Comparison of ENCODE assay signal across 30 mouse cellular contexts in genomic region chr16:4012882-4013570, GRCm38 (mm10). TPM values are rescaled to one million over a fixed set of nuclear protein-coding genes. Genes with fewer than 3 reads are reported as not detected.
DNase-seq lines count a peak whose midpoint lies in the region; ATAC-seq and TF ChIP-seq lines count a peak whose summit lies in the region.
"Had no signal": no experiment of that assay in that cellular context is flagged by ENCODE, and none has a peak within 500 bp of the region (broad histone marks: within the 10 kb centered on the region; RNA-seq: fewer than 3 reads in every experiment).

No protein-coding gene starts in this region.

- no peak for TF ChIP-seq CTCF in MEL (IDR thresholded peaks at IDR 0.05 in 2 of 3, conservative IDR thresholded peaks at IDR 0.05 in 1 of 3; ENCODE audit: control insufficient read depth in 1 of 3, insufficient read depth in 1 of 3, low read depth in 2 of 3, low read length in 3 of 3, poor library complexity in 1 of 3, severe bottlenecking in 1 of 3)
- no peak for TF ChIP-seq CTCF in liver, postnatal 0 days (IDR thresholded peaks at IDR 0.05; ENCODE audit: low read depth)
- TF ChIP-seq CTCF in cerebellum, adult 2 months (IDR thresholded peaks at IDR 0.05; ENCODE audit: borderline replicate concordance, insufficient read depth, low read depth, low read length) = no peak
- no peak for TF ChIP-seq CTCF in hindbrain, postnatal 0 days (IDR thresholded peaks at IDR 0.05; ENCODE audit: low read depth)

- DNase-seq in MEL (ENCODE audit: low read depth, low spot score) = peak; percentile 65
- DNase-seq in liver, embryonic 11.5 days (ENCODE audit: low spot score) = no peak
- no peak for DNase-seq in liver, postnatal 0 days
- DNase-seq in cerebellum, adult 2 months = no peak
- DNase-seq in kidney, postnatal 14 days = no peak
- no peak for DNase-seq in adrenal gland, postnatal 4 days (ENCODE audit: low spot score in 2 of 2)
- DNase-seq in hindbrain, postnatal 0 days (ENCODE audit: low spot score) = no peak
- DNase-seq: adrenal gland, postnatal 14 days; cerebellum, adult 11-12 months; cerebellum, postnatal 25 days; embryo, embryonic 11 days; gastrocnemius, postnatal 25 days; heart, postnatal 36 days; kidney, adult 9 months; kidney, postnatal 25 days; lung, adult 2 months; spleen, adult 18-20 months had no signal

- H3K9me3 ChIP-seq in MEL (replicated peaks; ENCODE audit: insufficient read depth, low read length) = no peaks in the 10 kb centered on the region
- peaks cover 9% of the 10 kb centered on the region for H3K9me3 ChIP-seq in erythroblast, embryonic 14.5 days (ENCODE audit: control insufficient read depth, low read length)
- H3K9me3 ChIP-seq in liver, embryonic 11.5 days (ENCODE audit: control insufficient read depth, low read length) = no peaks in the 10 kb centered on the region
- H3K9me3 ChIP-seq in liver, postnatal 0 days (ENCODE audit: low read length) = no peaks in the 10 kb centered on the region
- no peaks in the 10 kb centered on the region for H3K9me3 ChIP-seq in hindbrain, postnatal 0 days (ENCODE audit: low read length)
- H3K9me3 ChIP-seq: embryonic facial prominence, embryonic 13.5 days; limb, embryonic 12.5 days; neural tube, embryonic 15.5 days had no signal

- H3K4me3 ChIP-seq in MEL (ENCODE audit: control insufficient read depth in 1 of 2, insufficient read depth in 1 of 2, low read depth in 2 of 2, low read length in 2 of 2) = peak overlapping the region; percentile 3 to 19; a peak in 3 of 4 replicates
- H3K4me3 ChIP-seq in erythroblast, embryonic 14.5 days (replicated peaks) = peak overlapping the region; percentile 34
- H3K4me3 ChIP-seq in liver, embryonic 11.5 days (ENCODE audit: low read depth, low read length) = no peak overlapping the region
- no peak overlapping the region for H3K4me3 ChIP-seq in liver, postnatal 0 days (ENCODE audit: low read depth, low read length)
- H3K4me3 ChIP-seq in cerebellum, adult 2 months (replicated peaks; ENCODE audit: insufficient read depth, low read depth, low read length) = no peak overlapping the region
- H3K4me3 ChIP-seq in hindbrain, postnatal 0 days (ENCODE audit: low read length) = no peak overlapping the region
- H3K4me3 ChIP-seq: embryonic facial prominence, embryonic 13.5 days; hindbrain, embryonic 13.5 days; limb, embryonic 12.5 days; midbrain, embryonic 10.5 days; neural tube, embryonic 15.5 days had no signal

- WGBS in liver, embryonic 11.5 days = 44% methylated on average over 4 of the region's 4 CpGs
- 43% methylated on average over 4 of the region's 4 CpGs for WGBS in liver, postnatal 0 days (ENCODE audit: insufficient replicate concordance)
- 70% methylated on average over 4 of the region's 4 CpGs for WGBS in cerebellum, adult 2 months
- 74% methylated on average over 4 of the region's 4 CpGs for WGBS in hindbrain, postnatal 0 days

- peak; percentile 97 for ATAC-seq in liver, embryonic 11.5 days (replicated peaks; ENCODE audit: low FRiP score)
- ATAC-seq in liver, postnatal 0 days = peak; percentile 48; the same call in 1 of the 2 replicates
- ATAC-seq in hindbrain, postnatal 0 days = no peak
- ATAC-seq: forebrain, embryonic 16.5 days; inflammation-experienced regulatory T-cells, adult 6 months had no signal

- peaks cover 0 to 8% of the 10 kb centered on the region in 2 experiments; a peak in 2 of 4 replicates for H3K36me3 ChIP-seq in MEL (ENCODE audit: control insufficient read depth in 1 of 2, insufficient read depth in 2 of 2, low read length in 2 of 2)
- H3K36me3 ChIP-seq in erythroblast, embryonic 14.5 days (ENCODE audit: control insufficient read depth) = no peaks in the 10 kb centered on the region
- no peaks in the 10 kb centered on the region for H3K36me3 ChIP-seq in liver, embryonic 11.5 days (ENCODE audit: control insufficient read depth, insufficient read depth, low read length)
- no peaks in the 10 kb centered on the region for H3K36me3 ChIP-seq in liver, postnatal 0 days (replicated peaks; ENCODE audit: insufficient read depth, low read length)
- H3K36me3 ChIP-seq in hindbrain, postnatal 0 days (ENCODE audit: insufficient read depth, low read length) = no peaks in the 10 kb centered on the region
- H3K36me3 ChIP-seq: embryonic facial prominence, embryonic 13.5 days; hindbrain, embryonic 13.5 days; limb, embryonic 12.5 days; midbrain, embryonic 10.5 days; neural tube, embryonic 15.5 days had no signal

- H3K4me2 ChIP-seq in liver, embryonic 11.5 days = peak overlapping the region; percentile 28
- peak overlapping the region; percentile 4 for H3K4me2 ChIP-seq in liver, postnatal 0 days (ENCODE audit: low read depth, low read length)
- no peak overlapping the region for H3K4me2 ChIP-seq in hindbrain, postnatal 0 days (ENCODE audit: low read depth, low read length)
- H3K4me2 ChIP-seq: embryonic facial prominence, embryonic 13.5 days; hindbrain, embryonic 13.5 days; limb, embryonic 12.5 days; neural tube, embryonic 15.5 days had no signal

- no peak for TF ChIP-seq RAD21 in MEL (IDR thresholded peaks at IDR 0.05; ENCODE audit: low read depth, low read length)

- H3K27ac ChIP-seq in MEL (ENCODE audit: control insufficient read depth, low read depth, low read length) = peak overlapping the region; percentile 46
- peak overlapping the region; percentile 56 for H3K27ac ChIP-seq in liver, embryonic 11.5 days (ENCODE audit: low read depth, low read length)
- H3K27ac ChIP-seq in liver, postnatal 0 days (ENCODE audit: low read depth) = 0 out of 2 replicates have a peak overlapping the region, but pooled peaks have one; percentile 2
- H3K27ac ChIP-seq in cerebellum, adult 2 months (ENCODE audit: insufficient read depth, low read length) = no peak overlapping the region
- no peak overlapping the region for H3K27ac ChIP-seq in hindbrain, postnatal 0 days
- H3K27ac ChIP-seq: embryonic facial prominence, embryonic 13.5 days; hindbrain, embryonic 13.5 days; limb, embryonic 12.5 days; midbrain, embryonic 10.5 days; neural tube, embryonic 15.5 days had no signal

- H3K27me3 ChIP-seq in MEL (ENCODE audit: control insufficient read depth in 1 of 2, insufficient read depth in 2 of 2, low read length in 2 of 2) = no peaks in the 10 kb centered on the region
- H3K27me3 ChIP-seq in erythroblast, embryonic 14.5 days (ENCODE audit: control insufficient read depth) = no peaks in the 10 kb centered on the region
- no peaks in the 10 kb centered on the region for H3K27me3 ChIP-seq in liver, embryonic 11.5 days (replicated peaks; ENCODE audit: control insufficient read depth, insufficient read depth, low read length)
- no peaks in the 10 kb centered on the region for H3K27me3 ChIP-seq in liver, postnatal 0 days (ENCODE audit: insufficient read depth, low read length)
- H3K27me3 ChIP-seq in cerebellum, adult 2 months (ENCODE audit: control insufficient read depth, insufficient read depth, low read length) = no peaks in the 10 kb centered on the region
- no peaks in the 10 kb centered on the region for H3K27me3 ChIP-seq in hindbrain, postnatal 0 days (ENCODE audit: insufficient read depth, low read length)
- H3K27me3 ChIP-seq: embryonic facial prominence, embryonic 13.5 days; hindbrain, embryonic 13.5 days; limb, embryonic 12.5 days; neural tube, embryonic 15.5 days had no signal

- H3K4me1 ChIP-seq in MEL (ENCODE audit: control insufficient read depth in 1 of 2, insufficient read depth in 2 of 2, low read length in 2 of 2) = peaks cover 8 to 12% of the 10 kb centered on the region in 2 experiments
- peaks cover 37% of the 10 kb centered on the region for H3K4me1 ChIP-seq in erythroblast, embryonic 14.5 days (ENCODE audit: control insufficient read depth)
- H3K4me1 ChIP-seq in liver, embryonic 11.5 days (replicated peaks; ENCODE audit: control insufficient read depth, insufficient read depth, low read length) = peaks cover 6% of the 10 kb centered on the region
- peaks cover 5% of the 10 kb centered on the region; the same call in 1 of the 2 replicates for H3K4me1 ChIP-seq in liver, postnatal 0 days (ENCODE audit: insufficient read depth)
- no peaks in the 10 kb centered on the region for H3K4me1 ChIP-seq in cerebellum, adult 2 months (ENCODE audit: control insufficient read depth, insufficient read depth, low read length)
- H3K4me1 ChIP-seq in hindbrain, postnatal 0 days (ENCODE audit: insufficient read depth, low read length) = no peaks in the 10 kb centered on the region
- H3K4me1 ChIP-seq: embryonic facial prominence, embryonic 13.5 days; hindbrain, embryonic 13.5 days; limb, embryonic 12.5 days; midbrain, embryonic 10.5 days; neural tube, embryonic 15.5 days had no signal

- no peak for TF ChIP-seq POLR2A in MEL (IDR thresholded peaks at IDR 0.05; ENCODE audit: control insufficient read depth in 1 of 2, insufficient read depth in 1 of 2, low read depth in 1 of 2, low read length in 2 of 2, poor library complexity in 1 of 2)
- no peak for TF ChIP-seq POLR2A in cerebellum, adult 2 months (IDR thresholded peaks at IDR 0.05; ENCODE audit: borderline replicate concordance, insufficient read depth, low read length)

- TF ChIP-seq EP300 in MEL (IDR thresholded peaks at IDR 0.05; ENCODE audit: low read depth in 1 of 2, low read length in 2 of 2) = peak in 1 of 2 experiments; percentile 49; a peak in 3 of 4 replicates
- TF ChIP-seq EP300 in liver, postnatal 0 days (IDR thresholded peaks at IDR 0.05; ENCODE audit: low read depth) = no peak

- H3K79me2 ChIP-seq in MEL (ENCODE audit: control insufficient read depth, insufficient read depth, low read length, poor library complexity) = no peaks in the 10 kb centered on the region

- peak overlapping the region; percentile 35 for H3K9ac ChIP-seq in MEL (ENCODE audit: control insufficient read depth, low read depth, low read length, poor library complexity, severe bottlenecking)
- H3K9ac ChIP-seq in liver, embryonic 11.5 days (ENCODE audit: low read depth, low read length) = 0 out of 2 replicates have a peak overlapping the region, but pooled peaks have one; percentile 15
- H3K9ac ChIP-seq in liver, postnatal 0 days (replicated peaks) = peak overlapping the region; percentile 6; the same call in 1 of the 2 replicates
- H3K9ac ChIP-seq in hindbrain, postnatal 0 days (replicated peaks; ENCODE audit: low read length) = no peak overlapping the region
- H3K9ac ChIP-seq: embryonic facial prominence, embryonic 13.5 days; hindbrain, embryonic 13.5 days; limb, embryonic 12.5 days; neural tube, embryonic 15.5 days had no signal

RNA-seq across cellular contexts. Expression of gene Slx4, which starts 9.5 kb away (rescaled TPM):
- total RNA-seq in MEL (2012; rRNA removed) = 23.0 and 24.3 TPM in 2 replicates
- 10 to 100 TPM in 1 of 2 experiments, not detected in 1; 35.2 TPM for polyA plus RNA-seq in MEL (2012; ENCODE audit: insufficient read depth in 1 of 2, insufficient read length in 2 of 2, low read depth in 1 of 2, low replicate concordance in 2 of 2, missing spikeins in 1 of 2)
- polyA plus RNA-seq in erythroblast, embryonic 14.5 days (2012) = 2.9 and 3.9 TPM in 2 replicates
- polyA plus RNA-seq in liver, embryonic 11.5 days (2014; fragmentation: Nextera tagmentation; extraction: Ambion mirVana) = 21.3 and 24.5 TPM in 2 replicates
- polyA plus RNA-seq in liver, postnatal 0 days (2015; fragmentation: Nextera tagmentation; extraction: Ambion mirVana) = 2.5 and 2.9 TPM in 2 replicates
- 39.9 and 43.4 TPM in 2 replicates for polyA plus RNA-seq in cerebellum, adult 2 months (2012; rRNA removed)
- 10 to 100 TPM; 28.0 to 31.0 TPM for total RNA-seq in adrenal gland, postnatal 4 days (2021)
- 28.1 and 35.9 TPM in 2 replicates for total RNA-seq in hindbrain, postnatal 0 days (2014; rRNA removed)
- polyA plus RNA-seq in hindbrain, postnatal 0 days (2015; fragmentation: Nextera tagmentation; extraction: Ambion mirVana) = 15.1 and 15.4 TPM in 2 replicates

RNA-seq across cellular contexts. Expression of gene Dnase1, which starts 23.7 kb away (rescaled TPM):
- 0.42 and 0.81 TPM in 2 replicates for total RNA-seq in MEL (2012; rRNA removed)
- polyA plus RNA-seq in MEL (2012; ENCODE audit: insufficient read depth in 1 of 2, insufficient read length in 2 of 2, low read depth in 1 of 2, low replicate concordance in 2 of 2, missing spikeins in 1 of 2) = 1 to 10 TPM in 1 of 2 experiments, not detected in 1; 7.7 TPM
- polyA plus RNA-seq in erythroblast, embryonic 14.5 days (2012) = not detected in 2 replicates
- polyA plus RNA-seq in liver, embryonic 11.5 days (2014; fragmentation: Nextera tagmentation; extraction: Ambion mirVana) = 3.9 and 6.0 TPM in 2 replicates
- polyA plus RNA-seq in liver, postnatal 0 days (2015; fragmentation: Nextera tagmentation; extraction: Ambion mirVana) = 0.18 and 0.43 TPM in 2 replicates
- 0.20 TPM in 1 of 2 replicates, not detected in the other for polyA plus RNA-seq in cerebellum, adult 2 months (2012; rRNA removed)
- under 1 TPM in 1 of 2 experiments, not detected in 1; 0.39 TPM for total RNA-seq in adrenal gland, postnatal 4 days (2021)
- total RNA-seq in hindbrain, postnatal 0 days (2014; rRNA removed) = 0.31 TPM in 1 of 2 replicates, not detected in the other
- 2.0 and 2.3 TPM in 2 replicates for polyA plus RNA-seq in hindbrain, postnatal 0 days (2015; fragmentation: Nextera tagmentation; extraction: Ambion mirVana)
- total RNA-seq: adrenal gland, postnatal 14 days; gastrocnemius, postnatal 25 days; heart, adult 8-10 months; heart, postnatal 36 days; layer of hippocampus, adult 8-10 months; left cerebral cortex, postnatal 14 days; midbrain, postnatal 0 days had no signal
- polyA plus RNA-seq: urinary bladder, adult 2 months had no signal

RNA-seq across cellular contexts. Expression of gene Nlrc3, which starts 36.6 kb away (rescaled TPM):
- total RNA-seq in MEL (2012; rRNA removed) = 0.46 and 0.82 TPM in 2 replicates
- polyA plus RNA-seq in MEL (2012; ENCODE audit: insufficient read depth in 1 of 2, insufficient read length in 2 of 2, low read depth in 1 of 2, low replicate concordance in 2 of 2, missing spikeins in 1 of 2) = under 1 TPM in 1 of 2 experiments, not detected in 1; 0.77 TPM
- polyA plus RNA-seq in erythroblast, embryonic 14.5 days (2012) = not detected in 2 replicates
- 0.94 and 1.1 TPM in 2 replicates for polyA plus RNA-seq in liver, embryonic 11.5 days (2014; fragmentation: Nextera tagmentation; extraction: Ambion mirVana)
- polyA plus RNA-seq in liver, postnatal 0 days (2015; fragmentation: Nextera tagmentation; extraction: Ambion mirVana) = 0.29 and 0.31 TPM in 2 replicates
- 2.2 and 2.7 TPM in 2 replicates for polyA plus RNA-seq in cerebellum, adult 2 months (2012; rRNA removed)
- total RNA-seq in adrenal gland, postnatal 4 days (2021) = 1 to 10 TPM; 4.3 to 4.7 TPM
- total RNA-seq in hindbrain, postnatal 0 days (2014; rRNA removed) = 0.93 and 1.3 TPM in 2 replicates
- polyA plus RNA-seq in hindbrain, postnatal 0 days (2015; fragmentation: Nextera tagmentation; extraction: Ambion mirVana) = 0.61 and 0.63 TPM in 2 replicates

Comparison
In these comparisons a context has a peak if more than half of its experiments do, and no peak if none do; other contexts are left out.
1. H3K27ac ChIP-seq: peak in MEL (single experiment), liver, embryonic 11.5 days (single experiment) and liver, postnatal 0 days (single experiment); none in cerebellum, adult 2 months (single experiment) and hindbrain, postnatal 0 days (single experiment).
2. H3K4me3 ChIP-seq: peak in MEL (2 of 2) and erythroblast, embryonic 14.5 days (single experiment); none in liver, embryonic 11.5 days (single experiment), liver, postnatal 0 days (single experiment), cerebellum, adult 2 months (single experiment) and hindbrain, postnatal 0 days (single experiment).